Mouse (Mus musculus): ENCODE results near the gene Ms4a18.

DNA sequence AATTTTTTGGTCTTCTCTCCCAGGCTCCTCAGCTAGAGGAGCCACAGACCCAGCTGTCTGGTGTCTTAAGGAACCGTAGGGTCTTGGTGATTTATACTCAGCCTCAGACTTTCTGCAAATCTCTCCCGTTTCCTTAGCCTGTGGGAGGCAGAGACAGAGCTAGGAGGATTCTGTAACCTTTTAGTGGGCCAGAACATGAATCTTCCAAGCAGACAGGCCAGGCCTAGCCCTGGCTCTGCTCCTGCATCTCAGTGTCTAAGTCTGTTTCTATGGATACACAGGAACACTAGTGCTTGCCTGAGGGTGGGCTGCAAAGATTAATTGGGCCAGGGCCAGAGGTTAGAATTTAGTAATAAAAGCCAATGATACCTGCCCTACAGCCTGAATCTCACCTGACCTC, 44.6 kb downstream of the Ms4a18 start:
- TF ChIP-seq CTCF (IDR thresholded peaks at IDR 0.05; ENCODE audit: control insufficient read depth, insufficient read depth, insufficient replicate concordance, low read depth, low read length): no peak
- no peak for TF ChIP-seq POLR2A (IDR thresholded peaks at IDR 0.05; ENCODE audit: control insufficient read depth, low read depth, low read length)
